Mouse (Mus musculus) myocyte (in vitro differentiated cells): ENCODE data around the gene Fgfr4. TPM values are rescaled to one million over a fixed set of nuclear protein-coding genes. Genes with fewer than 3 reads are reported as not detected.

Source experiments
- H3K27me3 ChIP-seq: one replicate; pipeline ENCODE4 v1.6.1; 2011; ENCODE audit not compliant: control insufficient read depth, insufficient read depth, insufficient read length
- H3K36me3 ChIP-seq: one replicate; pipeline ENCODE4 v1.6.1; 2011; ENCODE audit not compliant: control insufficient read depth, insufficient read depth
- H3K4me2 ChIP-seq: one replicate; pipeline ENCODE4 v1.6.1; 2011; ENCODE audit warnings: low read depth, control low read depth
- H3K4me3 ChIP-seq: one replicate; pipeline ENCODE4 v1.5.1; 2011; ENCODE audit warnings: mild to moderate bottlenecking, control low read depth, moderate library complexity
- H3K79me2 ChIP-seq: one replicate; pipeline ENCODE4 v1.6.1; 2011; ENCODE audit not compliant: control insufficient read depth, insufficient read depth
- H3ac ChIP-seq: one replicate; pipeline ENCODE4 v1.6.1; 2011; ENCODE audit not compliant: control insufficient read depth, insufficient read length
- CEBPB ChIP-seq: IDR thresholded peaks from 2 replicates; pipeline ENCODE4 v1.6.1; 2011; ENCODE audit warnings: mild to moderate bottlenecking, moderate library complexity; ENCODE audit not compliant: poor library complexity, insufficient read depth, severe bottlenecking
- E2F4 ChIP-seq: IDR thresholded peaks from one replicate; pipeline ENCODE4 v1.6.1; 2011; ENCODE audit warnings: mild to moderate bottlenecking, control low read depth, moderate library complexity; ENCODE audit not compliant: insufficient read depth
- MAX ChIP-seq: IDR thresholded peaks from one replicate; pipeline ENCODE4 v1.6.1; 2011; ENCODE audit warnings: low read depth, mild to moderate bottlenecking, control low read depth
- MYOD1 ChIP-seq, 3 experiments: IDR thresholded peaks; one replicate each; pipeline ENCODE4 v1.6.1; 2011; ENCODE audit warnings: control low read depth in 2 of 3, low read depth in 2 of 3, mild to moderate bottlenecking in 2 of 3, moderate library complexity in 1 of 3; ENCODE audit not compliant: insufficient read length in 2 of 3, control insufficient read depth in 1 of 3
- MYOG ChIP-seq, 3 experiments: IDR thresholded peaks; one replicate each; pipeline ENCODE4 v1.6.1; 2011; ENCODE audit warnings: control low read depth in 2 of 3, low read depth in 2 of 3, mild to moderate bottlenecking in 2 of 3; ENCODE audit not compliant: insufficient read length in 2 of 3, control insufficient read depth in 1 of 3, insufficient read depth in 1 of 3
- POLR2A ChIP-seq: IDR thresholded peaks from one replicate; pipeline ENCODE4 v1.6.1; 2011; ENCODE audit warnings: low read depth, mild to moderate bottlenecking, control low read depth, moderate library complexity; ENCODE audit not compliant: insufficient read length
- POLR2AphosphoS2 ChIP-seq: IDR thresholded peaks from one replicate; pipeline ENCODE4 v1.6.1; 2011; ENCODE audit warnings: low read depth, control low read depth; ENCODE audit not compliant: insufficient read length
- REST ChIP-seq: IDR thresholded peaks from one replicate; pipeline ENCODE4 v1.6.1; 2011; ENCODE audit warnings: mild to moderate bottlenecking, control low read depth, moderate library complexity; ENCODE audit not compliant: insufficient read depth, insufficient read length
- SRF ChIP-seq: IDR thresholded peaks from one replicate; pipeline ENCODE4 v1.6.1; 2011; ENCODE audit warnings: low read depth; ENCODE audit not compliant: control insufficient read depth, insufficient read length
- TCF12 ChIP-seq: IDR thresholded peaks from one replicate; pipeline ENCODE4 v1.6.1; 2011; ENCODE audit warnings: mild to moderate bottlenecking, control low read depth; ENCODE audit not compliant: poor library complexity, insufficient read depth, severe bottlenecking
- TCF3 ChIP-seq: IDR thresholded peaks from one replicate; pipeline ENCODE4 v1.6.1; 2011; ENCODE audit warnings: low read depth, control low read depth; ENCODE audit not compliant: insufficient read length
- USF1 ChIP-seq: IDR thresholded peaks from one replicate; pipeline ENCODE4 v1.6.1; 2011; ENCODE audit warnings: low read depth, mild to moderate bottlenecking, control low read depth, moderate library complexity
- polyA plus RNA-seq: library from polyadenylated mRNA; unstranded; fragments of >200 nt; fragmentation: generic; extraction: Trizol; gene quantifications from one replicate; pipeline ENCODE4 v1.2.1, GENCODE M21; 2012; ENCODE audit warnings: missing spikeins

Gene Fgfr4
- polyA plus RNA-seq, 1 experiment = 6.6 TPM

- Histone ChIP-seq H3K4me2 (no peak overlapping the region), H3K27me3 (no peaks in the 10 kb centered on the region)
These were observed 53.2 kb downstream of the Fgfr4 start for GRCm38 (mm10) chr13:55205448-55206205.

GRCm38 (mm10) chr13:55208837-55209648 lies 56.6 kb downstream of the Fgfr4 start:
- H3K36me3 ChIP-seq = no peaks in the 10 kb centered on the region
- peaks cover 9% of the 10 kb centered on the region for H3K79me2 ChIP-seq
- TF ChIP-seq USF1 (no peak), MYOD1 (IDR thresholded peaks at IDR 0.05; ENCODE audit: control insufficient read depth in 1 of 3, insufficient read length in 2 of 3, low read depth in 2 of 3) (no peak), TCF12 (no peak), REST (no peak), CEBPB (no peak), E2F4 (no peak), POLR2A (no peak), TCF3 (no peak), SRF (no peak), MAX (no peak), POLR2AphosphoS2 (no peak), MYOG (IDR thresholded peaks at IDR 0.05; ENCODE audit: control insufficient read depth in 1 of 3, insufficient read depth in 1 of 3, insufficient read length in 2 of 3, low read depth in 2 of 3) (no peak)
- no peak overlapping the region for H3K4me2 ChIP-seq
- H3K27me3 ChIP-seq = no peaks in the 10 kb centered on the region
- no peak overlapping the region for H3ac ChIP-seq
- no peak overlapping the region for H3K4me3 ChIP-seq

More at GRCm38 (mm10) chr13:55205448-55206205, 53.2 kb downstream of the Fgfr4 start:
- TF ChIP-seq POLR2A = no peak
- no peak for TF ChIP-seq USF1
- TF ChIP-seq MAX = no peak
- no peak for TF ChIP-seq REST
- no peak for TF ChIP-seq TCF12
- no peak for TF ChIP-seq MYOD1 (IDR thresholded peaks at IDR 0.05; ENCODE audit: control insufficient read depth in 1 of 3, insufficient read length in 2 of 3, low read depth in 2 of 3)
- no peak for TF ChIP-seq E2F4
- no peak for TF ChIP-seq POLR2AphosphoS2
- TF ChIP-seq CEBPB = no peak
- TF ChIP-seq TCF3 = no peak
- TF ChIP-seq SRF = no peak
- no peak for TF ChIP-seq MYOG (IDR thresholded peaks at IDR 0.05; ENCODE audit: control insufficient read depth in 1 of 3, insufficient read depth in 1 of 3, insufficient read length in 2 of 3, low read depth in 2 of 3)
- Histone ChIP-seq H3K4me3 (no peak overlapping the region), H3ac (no peak overlapping the region), H3K36me3 (no peaks in the 10 kb centered on the region), H3K79me2 (no peaks in the 10 kb centered on the region)

- Histone ChIP-seq H3K36me3 (no peaks in the 10 kb centered on the region), H3K27me3 (no peaks in the 10 kb centered on the region), H3K4me2 (no peak within 1 kb of the TSS), H3K79me2 (peaks cover 16% of the 10 kb centered on the region), H3K4me3 (no peak within 1 kb of the TSS), H3ac (no peak within 1 kb of the TSS)
- TF ChIP-seq SRF = no peak
These were observed 57.3 kb downstream of the Fgfr4 start, which contains the start of gene Nsd1 for GRCm38 (mm10) chr13:55209649-55210192. TSS of gene Nsd1 (plus strand) at chr13:55209782.

GRCm38 (mm10) chr13:55210193-55210970 lies 57.9 kb downstream of the Fgfr4 start:
- TF ChIP-seq TCF3 (no peak), E2F4 (no peak), POLR2AphosphoS2 (no peak), POLR2A (no peak), USF1 (no peak), CEBPB (no peak), TCF12 (no peak), REST (no peak), MYOD1 (IDR thresholded peaks at IDR 0.05; ENCODE audit: control insufficient read depth in 1 of 3, insufficient read length in 2 of 3, low read depth in 2 of 3) (no peak), MYOG (IDR thresholded peaks at IDR 0.05; ENCODE audit: control insufficient read depth in 1 of 3, insufficient read depth in 1 of 3, insufficient read length in 2 of 3, low read depth in 2 of 3) (no peak), MAX (no peak), SRF (no peak)
- no peaks in the 10 kb centered on the region for H3K27me3 ChIP-seq
- H3K4me2 ChIP-seq = no peak overlapping the region
- no peak overlapping the region for H3ac ChIP-seq
- H3K36me3 ChIP-seq = peaks cover 2% of the 10 kb centered on the region
- peaks cover 22% of the 10 kb centered on the region for H3K79me2 ChIP-seq
- H3K4me3 ChIP-seq = no peak overlapping the region
